Mouse (Mus musculus) embryonic facial prominence, embryonic 11.5 days (tissue): ENCODE measurements around the gene Gm43638. TPM values are rescaled to one million over a fixed set of nuclear protein-coding genes. Genes with fewer than 3 reads are reported as not detected.
"Not testable (repeated sequence)": the region's sequence is repeated elsewhere in the genome, so short reads cannot be mapped to it uniquely, and the experiment has no call there.

Experiments
- ATAC-seq: fragments of 200-750 bp; cut with Nextera tagmentation; replicated peaks from 2 replicates; pipeline ENCODE4 v1.8.0; 2017; ENCODE audit warnings: low read depth; ENCODE audit not compliant: insufficient number of reproducible peaks, low FRiP score, low TSS enrichment
- DNase-seq: peaks from one replicate; pipeline ENCODE4 v3.0.0-alpha.2; 2015; ENCODE audit warnings: low spot score
- H3K27ac ChIP-seq: fragments of 300-500 bp; sonication (generic); replicated peaks from 2 replicates; pipeline ENCODE4 v1.5.1; 2014; ENCODE audit warnings: mild to moderate bottlenecking, low read depth, low read length, control low read depth
- H3K27me3 ChIP-seq: fragments of 300-500 bp; sonication (generic); 2 replicates; pipeline ENCODE4 v1.6.1; 2014; ENCODE audit warnings: mild to moderate bottlenecking, low read length, moderate library complexity, mixed read lengths; ENCODE audit not compliant: control insufficient read depth, insufficient read depth
- H3K36me3 ChIP-seq: fragments of 300-500 bp; sonication (generic); replicated peaks from 2 replicates; pipeline ENCODE4 v1.6.1; 2014; ENCODE audit warnings: low read depth, mild to moderate bottlenecking, low read length, moderate library complexity, mixed read lengths; ENCODE audit not compliant: control insufficient read depth, insufficient read depth
- H3K4me1 ChIP-seq: fragments of 300-500 bp; sonication (generic); 2 replicates; pipeline ENCODE4 v1.6.1; 2014; ENCODE audit warnings: low read length, mixed read lengths; ENCODE audit not compliant: control insufficient read depth, insufficient read depth
- H3K4me2 ChIP-seq: fragments of 300-500 bp; sonication (generic); 2 replicates; pipeline ENCODE4 v1.6.1; 2014; ENCODE audit warnings: low read depth, mild to moderate bottlenecking, control low read depth, low read length, moderate library complexity
- H3K4me3 ChIP-seq: fragments of 300-500 bp; sonication (generic); 2 replicates; pipeline ENCODE4 v1.5.1; 2014; ENCODE audit warnings: low read depth, low read length, control low read depth
- H3K9ac ChIP-seq: fragments of 300-500 bp; sonication (generic); replicated peaks from 2 replicates; pipeline ENCODE4 v1.6.1; 2014; ENCODE audit warnings: mild to moderate bottlenecking, control low read depth, low read length
- H3K9me3 ChIP-seq: fragments of 300-500 bp; sonication (generic); replicated peaks from 2 replicates; pipeline ENCODE4 v1.6.1; 2016; ENCODE audit warnings: mild to moderate bottlenecking, low read length, inconsistent platforms, mixed read lengths; ENCODE audit not compliant: control insufficient read depth
- WGBS: fragments of 180-500 bp; shearing (Covaris S2); extraction: QIAGEN DNeasy Blood & Tissue Kit; methylation state at CpG from one replicate; pipeline ENCODE4 v1.1.7; 2014; 5-methylcytosine and 5-hydroxymethylcytosine counted together
- polyA plus RNA-seq: library from polyadenylated mRNA; unstranded; fragments of >200 nt; fragmentation: Nextera tagmentation; extraction: Ambion mirVana; gene quantifications from 2 replicates; pipeline ENCODE4 v1.2.1, GENCODE M21; 2014

Gene Gm43638
- polyA plus RNA-seq, 1 experiment from 2014 or later: not detected

- Histone ChIP-seq H3K4me2 (no peak within 1 kb of the TSS), H3K36me3 (no peaks in the 10 kb centered on the region), H3K9ac (no peak within 1 kb of the TSS), H3K27me3 (no peaks in the 10 kb centered on the region), H3K4me1 (no peaks in the 10 kb centered on the region), H3K4me3 (no peak within 1 kb of the TSS), H3K9me3 (no peaks in the 10 kb centered on the region), H3K27ac (no peak within 1 kb of the TSS)
- WGBS: 94% methylated on average over 1 of the region's 1 CpGs
- ATAC-seq (no peak), DNase-seq (no peak)
Measured at GRCm38 (mm10) chr5:87490771-87491170, 4.2 kb upstream of the Gm43638 start, which contains the start of gene Ugt2a1. Gene Ugt2a1, minus strand, starts transcription at chr5:87490871.

- no peak within 1 kb of the TSS for H3K4me2 ChIP-seq
- no peaks in the 10 kb centered on the region for H3K27me3 ChIP-seq
- H3K36me3 ChIP-seq: no peaks in the 10 kb centered on the region
- no peaks in the 10 kb centered on the region for H3K9me3 ChIP-seq
- H3K4me3 ChIP-seq: no peak within 1 kb of the TSS
- ATAC-seq: no peak
- no peaks in the 10 kb centered on the region for H3K4me1 ChIP-seq
- 82% methylated on average over 5 of the region's 5 CpGs for WGBS
- no peak within 1 kb of the TSS for H3K9ac ChIP-seq
- DNase-seq: no peak
- no peak within 1 kb of the TSS for H3K27ac ChIP-seq
Measured at GRCm38 (mm10) chr5:87482160-87482559, 4.4 kb downstream of the Gm43638 start, which contains the start of gene Ugt2a2. Gene Ugt2a2, minus strand, starts transcription at chr5:87482260.

GRCm38 (mm10) chr5:87458810-87459209, 27.8 kb downstream of the Gm43638 start:
- Histone ChIP-seq H3K27ac (no peak overlapping the region), H3K36me3 (no peaks in the 10 kb centered on the region), H3K4me3 (no peak overlapping the region), H3K9ac (no peak overlapping the region), H3K4me2 (no peak overlapping the region), H3K4me1 (no peaks in the 10 kb centered on the region), H3K9me3 (no peaks in the 10 kb centered on the region), H3K27me3 (no peaks in the 10 kb centered on the region)
- 33% methylated on average over 1 of the region's 1 CpGs for WGBS
- ATAC-seq (no peak), DNase-seq (no peak)

- DNase-seq (no peak), ATAC-seq (no peak)
- H3K9me3 ChIP-seq: no peaks in the 10 kb centered on the region
- H3K4me2 ChIP-seq: no peak overlapping the region
- no peak overlapping the region for H3K27ac ChIP-seq
- no peaks in the 10 kb centered on the region for H3K27me3 ChIP-seq
- no peaks in the 10 kb centered on the region for H3K36me3 ChIP-seq
- H3K9ac ChIP-seq: no peak overlapping the region
- no peaks in the 10 kb centered on the region for H3K4me1 ChIP-seq
- no peak overlapping the region for H3K4me3 ChIP-seq
Measured at GRCm38 (mm10) chr5:87457701-87458100, 28.9 kb downstream of the Gm43638 start.

- Histone ChIP-seq H3K36me3 (no peaks in the 10 kb centered on the region), H3K27ac (no peak overlapping the region), H3K9me3 (no peaks in the 10 kb centered on the region), H3K4me3 (no peak overlapping the region), H3K4me2 (no peak overlapping the region), H3K27me3 (no peaks in the 10 kb centered on the region), H3K9ac (no peak overlapping the region), H3K4me1 (no peaks in the 10 kb centered on the region)
- ATAC-seq (no peak), DNase-seq (no peak)
- WGBS: 95% methylated on average over 3 of the region's 3 CpGs
Measured at GRCm38 (mm10) chr5:87456216-87456850, 30.3 kb downstream of the Gm43638 start.

- Histone ChIP-seq H3K27ac (no peak overlapping the region), H3K27me3 (no peaks in the 10 kb centered on the region), H3K9me3 (no peaks in the 10 kb centered on the region), H3K36me3 (no peaks in the 10 kb centered on the region), H3K9ac (no peak overlapping the region), H3K4me2 (no peak overlapping the region), H3K4me1 (no peaks in the 10 kb centered on the region), H3K4me3 (no peak overlapping the region)
- ATAC-seq: no peak
- no peak for DNase-seq
Measured at GRCm38 (mm10) chr5:87455519-87455918, 31.1 kb downstream of the Gm43638 start.

- H3K9ac ChIP-seq, H3K27ac ChIP-seq, H3K36me3 ChIP-seq, H3K4me2 ChIP-seq, H3K4me1 ChIP-seq, ATAC-seq, DNase-seq, H3K27me3 ChIP-seq, H3K4me3 ChIP-seq, H3K9me3 ChIP-seq: not testable (repeated sequence)
- WGBS: 80% methylated on average over 4 of the region's 5 CpGs
Measured at GRCm38 (mm10) chr5:87452514-87452913, 34.1 kb downstream of the Gm43638 start.

- H3K4me1 ChIP-seq: no peaks in the 10 kb centered on the region
- no peaks in the 10 kb centered on the region for H3K36me3 ChIP-seq
- no peak for ATAC-seq
- DNase-seq: peak; percentile 47
- no peak overlapping the region for H3K4me3 ChIP-seq
- H3K9ac ChIP-seq: no peak overlapping the region
- no peaks in the 10 kb centered on the region for H3K9me3 ChIP-seq
- no peak overlapping the region for H3K4me2 ChIP-seq
- H3K27ac ChIP-seq: no peak overlapping the region
- no peaks in the 10 kb centered on the region for H3K27me3 ChIP-seq
- WGBS: 44% methylated on average over 3 of the region's 3 CpGs
Measured at GRCm38 (mm10) chr5:87436264-87436663, 50.3 kb downstream of the Gm43638 start.
